Mouse (Mus musculus) CD4-positive, CD25-positive, alpha-beta regulatory T cell, adult 9 weeks (primary cell): Measurements from ENCODE around the gene Hmgn5. TPM values are rescaled to one million over a fixed set of nuclear protein-coding genes. Genes with fewer than 3 reads are reported as not detected.

Experiments used
- polyA plus RNA-seq: library from polyadenylated mRNA; unstranded; fragments of 100-300 nt; shearing (Covaris generic); gene quantifications from one replicate; pipeline ENCODE4 v1.2.1, GENCODE M21; 2017

The Hmgn5 gene
- 10.7 TPM for polyA plus RNA-seq

DNA sequence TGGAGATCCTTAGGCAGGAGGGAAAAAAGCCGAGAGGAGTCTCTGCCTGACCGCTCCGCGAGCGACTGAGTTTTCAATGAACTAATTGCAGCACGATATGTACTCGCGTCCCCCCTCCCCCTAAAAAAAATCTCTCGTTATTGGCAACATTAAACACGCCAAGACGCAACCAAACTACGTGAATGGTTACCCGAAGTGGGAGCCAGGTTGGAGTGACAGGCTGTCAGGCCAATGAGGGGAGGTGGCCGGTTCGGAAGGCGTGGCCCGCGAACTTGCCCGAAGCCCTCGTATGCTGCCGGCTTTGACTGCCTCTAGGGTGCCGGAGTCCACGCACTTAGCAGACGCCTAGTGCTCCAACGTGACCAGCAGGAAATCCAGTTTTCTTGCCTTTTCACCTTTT lies at the start of gene Hmgn5:
Hmgn5 (minus strand) TSS at position 122 of the 400 bp plus-strand sequence.

Other genes starting within 250 kb of the Hmgn5 start
- 4.6 TPM for gene Brwd3, start 179.0 kb downstream of the Hmgn5 start, polyA plus RNA-seq
- 123 TPM for gene Sh3bgrl, start 82.0 kb upstream of the Hmgn5 start, polyA plus RNA-seq
- gene Gm6377, start 183.4 kb upstream of the Hmgn5 start, polyA plus RNA-seq, result 0.10 TPM